Mouse (Mus musculus) heart, adult 2 months (tissue): ENCODE measurements at regions not wholly inside any gene's neighbourhood (a gene's known extent, or its start where the extent isn't known, plus 50 kb on each side); places are given as distances from the start of the nearest gene placed in this dataset.
"Not testable (repeated sequence)": the region's sequence is repeated elsewhere in the genome, so short reads cannot be mapped to it uniquely, and the experiment has no call there.

Experiments
- CTCF ChIP-seq: fragments of 200-600 bp; IDR thresholded peaks from 2 replicates; pipeline ENCODE4 v1.8.1; 2022; ENCODE audit warnings: antibody characterized with exemption, mild to moderate bottlenecking, moderate library complexity
- POLR2A ChIP-seq: fragments of 200-500 bp; IDR thresholded peaks from 2 replicates; pipeline ENCODE4 v1.6.1; 2011; ENCODE audit warnings: mild to moderate bottlenecking, low read depth, low read length, control low read depth; ENCODE audit not compliant: insufficient read depth

DNA sequence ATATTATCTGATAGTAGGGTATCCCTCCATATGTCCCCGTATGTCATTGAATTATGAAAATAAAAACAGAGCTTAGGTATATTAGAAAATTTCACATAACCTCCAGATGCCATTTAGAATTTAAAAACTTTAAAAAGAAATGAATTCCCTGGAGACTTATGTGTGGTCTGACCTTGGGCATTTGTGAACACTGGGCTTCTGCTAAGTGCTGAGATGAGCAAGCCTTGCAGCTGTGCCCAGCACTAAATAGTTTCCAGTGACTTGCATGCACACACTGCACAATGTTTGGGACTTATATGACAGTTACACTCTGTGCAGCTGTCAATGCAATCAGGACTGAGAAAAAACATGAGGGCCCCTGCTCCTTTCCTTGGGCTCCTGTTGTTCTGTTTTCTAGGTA is 628.5 kb upstream of the Tacstd2 start:
- not testable (repeated sequence) for TF ChIP-seq CTCF, POLR2A
